Mouse (Mus musculus) 3134 (cell line): ENCODE data around the gene Tspan1.

Source experiments
- DNase-seq: peaks from one replicate; pipeline ENCODE4 v3.0.0-alpha.2; 2011; ENCODE audit warnings: low spot score; ENCODE audit not compliant: insufficient read length; ENCODE audit errors: extremely low read depth

Tspan1 gene

DNA sequence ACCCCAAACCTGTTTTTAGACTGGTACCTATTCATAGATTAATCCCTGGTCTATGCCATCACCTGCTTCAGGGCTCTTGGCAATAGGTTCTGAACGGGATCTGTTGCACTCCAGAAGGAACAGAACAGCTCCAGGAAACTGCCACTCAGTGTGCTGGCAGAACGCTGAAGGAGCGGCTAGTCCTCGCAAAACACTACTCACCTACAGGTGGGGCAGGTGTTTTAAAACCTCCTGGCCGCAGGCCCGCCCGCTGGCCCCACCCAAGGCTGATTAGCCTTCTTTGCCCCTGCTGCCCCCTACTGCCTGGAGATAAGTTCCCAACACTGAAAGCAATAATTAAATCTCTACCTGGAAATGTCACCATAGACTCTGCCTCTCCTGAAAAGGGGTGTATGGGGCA lies at the start of gene Tspan1:
Gene Tspan1, minus strand, starts transcription at position 198 of the 400 bp plus-strand sequence.
- no peak for DNase-seq

DNA sequence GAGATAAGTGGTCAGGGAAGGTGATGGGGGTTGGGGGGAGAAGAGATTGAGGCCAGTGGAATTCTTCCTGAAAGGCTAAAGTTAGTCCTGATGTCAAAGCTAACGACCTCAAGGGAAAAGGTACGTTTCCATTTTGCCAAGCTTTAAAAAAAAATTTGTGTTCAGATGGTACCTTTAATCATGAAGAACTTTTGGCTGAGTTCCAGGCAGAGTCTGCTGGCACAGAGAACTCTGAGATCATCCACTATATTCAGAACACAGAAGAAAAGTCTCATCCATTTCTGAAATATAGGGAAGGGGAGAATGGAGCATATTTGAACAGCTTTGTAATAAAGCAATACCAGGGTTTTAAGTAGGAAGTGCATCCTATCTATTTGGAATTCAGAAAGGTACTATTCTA lies 49.6 kb upstream of the Tspan1 start:
- no peak for DNase-seq

DNA sequence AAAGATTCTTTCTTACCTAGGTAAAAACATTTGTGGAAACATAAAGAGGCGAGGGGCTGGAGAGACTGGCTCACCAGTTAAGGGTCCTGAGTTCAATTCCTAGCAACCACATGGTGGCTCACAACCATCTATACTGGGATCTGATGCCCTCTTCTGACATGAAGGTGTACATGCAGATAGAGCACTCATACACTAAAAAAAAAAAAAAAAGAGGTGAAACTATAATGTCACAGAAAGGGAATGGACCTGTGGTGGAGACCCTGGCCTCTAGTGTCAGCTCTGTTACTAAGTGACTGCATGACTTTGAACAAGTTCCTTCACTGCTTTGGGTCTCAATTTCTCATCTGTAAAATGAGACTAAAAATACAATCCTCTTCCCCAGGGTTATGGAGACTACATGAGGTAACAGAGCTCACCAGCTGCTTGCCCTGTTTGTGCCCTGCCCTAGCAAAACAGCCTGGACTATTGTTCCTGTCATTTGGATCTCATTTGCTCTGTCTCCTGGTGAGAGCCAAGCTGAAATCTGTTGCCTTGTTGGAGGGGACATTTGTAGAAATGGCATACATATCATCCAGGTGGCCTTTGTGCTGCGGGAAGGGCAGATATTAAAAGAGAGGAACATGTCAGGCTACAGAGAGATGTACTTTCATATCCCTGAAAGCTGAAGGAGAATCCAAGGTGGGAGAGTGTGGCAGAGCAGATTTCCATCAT lies 48.6 kb upstream of the Tspan1 start:
- no peak for DNase-seq

DNA sequence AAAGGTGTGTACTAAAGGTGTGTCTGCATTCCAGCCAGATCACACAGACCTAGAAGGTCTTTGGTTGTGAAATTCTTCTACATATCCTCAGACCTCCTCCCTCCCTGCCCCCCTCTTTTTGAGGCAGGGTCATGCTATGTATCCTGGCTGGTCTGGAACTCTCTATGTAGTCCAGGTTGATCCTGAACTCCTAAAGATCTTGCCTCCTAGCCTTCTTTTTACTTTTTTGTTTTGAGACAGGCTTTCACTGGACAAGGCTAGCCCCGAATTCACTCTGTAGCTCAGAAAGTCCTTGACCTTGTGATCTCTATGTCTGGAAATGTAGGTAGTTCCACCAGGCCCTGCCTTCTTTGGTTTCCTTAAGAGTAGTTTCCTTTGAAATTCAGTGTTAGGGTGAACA lies 41.5 kb upstream of the Tspan1 start:
- no peak for DNase-seq

DNA sequence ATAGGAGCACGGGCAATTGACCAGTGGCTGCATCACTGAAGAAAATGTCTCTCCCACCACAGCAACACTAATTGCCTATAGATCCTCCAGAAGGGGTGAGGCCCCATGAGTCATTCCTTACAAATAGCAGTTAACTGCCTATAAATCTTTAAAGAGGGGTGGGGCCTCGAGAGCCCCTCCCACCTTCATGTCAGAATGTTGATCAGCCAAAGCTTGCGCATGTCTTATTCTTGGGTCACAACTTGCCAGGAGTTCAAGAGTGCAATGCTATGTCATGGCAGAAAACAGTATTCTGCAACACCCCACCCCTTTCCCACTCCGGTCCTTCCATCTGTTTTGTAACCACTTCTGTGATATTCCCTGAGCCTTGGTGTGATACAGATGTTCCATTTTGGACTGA lies 39.1 kb upstream of the Tspan1 start:
- no peak for DNase-seq

DNA sequence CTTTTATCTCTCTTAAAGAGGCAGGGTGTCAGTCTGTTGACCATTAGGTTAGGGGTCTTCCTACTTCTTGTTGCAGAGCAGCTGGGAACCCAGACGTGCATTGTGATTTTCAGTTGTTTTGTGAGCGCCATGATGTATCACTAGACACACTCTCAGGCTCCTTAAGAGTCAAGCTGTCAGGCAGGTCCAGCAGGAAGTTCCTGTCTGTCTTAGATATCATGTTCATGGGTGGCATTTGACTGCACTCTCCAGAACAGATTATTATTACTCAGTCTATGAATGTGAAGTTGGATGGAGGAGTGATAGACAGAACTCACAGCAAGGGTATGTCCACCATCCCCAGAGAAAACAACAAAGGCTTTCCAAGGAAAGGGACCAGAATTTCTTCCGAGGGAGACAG lies 37.0 kb upstream of the Tspan1 start:
- no peak for DNase-seq

DNA sequence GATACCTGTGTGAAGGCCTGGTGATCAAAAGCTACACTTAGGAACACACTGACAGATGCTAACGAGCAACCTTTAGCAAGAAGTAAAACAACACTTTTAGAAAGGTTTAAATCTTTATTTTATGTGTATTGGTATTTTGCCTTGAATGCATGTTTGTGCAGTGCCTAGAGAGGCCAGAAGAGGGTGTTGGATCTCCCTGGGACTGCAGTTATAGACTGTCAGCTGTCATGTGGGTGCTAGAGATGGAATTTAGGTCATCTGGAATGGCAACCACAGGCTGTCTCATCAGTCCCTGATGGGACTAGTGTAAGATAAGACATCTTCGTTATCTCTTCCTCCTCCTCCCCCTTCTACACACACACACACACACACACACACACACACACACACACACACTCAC lies 31.0 kb upstream of the Tspan1 start:
- DNase-seq, result no peak

DNA sequence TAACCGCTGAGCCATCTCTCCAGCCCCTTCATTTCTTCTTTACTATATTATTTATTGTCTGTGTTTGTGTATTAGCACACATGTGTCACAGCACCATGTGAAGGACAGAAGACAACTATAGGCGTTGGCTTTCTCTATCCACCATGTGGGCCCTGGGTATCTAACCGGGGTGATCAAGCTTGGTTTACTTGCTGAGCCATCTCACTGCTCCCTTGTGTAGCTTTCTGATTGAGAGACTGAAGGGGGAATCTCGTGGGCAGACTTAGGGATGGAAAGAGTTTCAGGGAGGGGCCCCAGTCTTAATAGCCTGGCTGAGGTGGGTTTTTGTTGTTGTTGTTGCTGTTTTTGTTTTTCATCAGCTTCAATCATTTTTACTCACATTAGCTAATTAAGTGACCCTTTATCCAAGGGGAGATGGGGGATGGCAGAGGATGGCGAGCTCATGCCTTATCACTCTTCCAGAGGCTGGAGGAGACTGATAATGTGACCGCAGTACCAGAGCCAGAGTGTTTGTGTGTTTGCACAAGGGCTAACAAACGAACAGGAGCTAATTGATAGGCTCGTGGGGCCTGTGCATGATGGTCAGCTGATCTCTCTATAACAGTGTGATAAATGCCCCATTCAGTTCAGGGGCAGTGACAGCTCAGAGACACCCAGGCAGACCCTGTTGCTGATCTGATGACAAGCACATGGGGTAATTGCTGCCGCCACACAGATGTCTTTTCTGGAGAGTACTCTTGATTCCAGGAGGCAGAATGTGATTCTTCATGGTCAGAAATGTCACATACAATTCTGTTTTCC lies 26.4 kb upstream of the Tspan1 start:
- no peak for DNase-seq

DNA sequence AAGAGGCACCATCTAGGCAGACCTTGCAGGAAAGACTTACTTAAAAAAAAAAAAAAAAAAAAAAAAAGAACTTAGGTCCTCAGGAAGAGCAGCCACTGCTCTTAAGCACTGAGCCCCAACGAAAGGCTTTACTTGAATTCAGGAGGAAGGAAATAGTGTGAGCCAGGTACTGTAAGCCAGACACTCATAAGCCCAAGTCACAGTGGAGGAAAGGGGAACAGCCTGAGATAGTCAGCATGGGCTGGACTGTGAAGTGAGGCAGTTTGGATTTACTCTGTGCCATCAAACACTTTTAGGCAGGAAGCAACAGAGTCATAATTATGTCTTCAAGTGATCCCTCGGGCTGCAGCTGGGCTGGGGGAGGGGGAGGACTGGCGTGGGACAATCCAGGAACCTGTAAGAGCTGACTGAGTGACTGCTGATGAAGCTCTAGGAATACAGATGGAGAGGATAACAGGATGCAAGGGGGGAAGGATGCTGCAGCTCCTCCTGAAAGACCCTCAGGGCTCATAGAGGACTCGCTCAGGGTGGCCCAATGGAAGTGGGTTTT lies 25.0 kb upstream of the Tspan1 start:
- no peak for DNase-seq

DNA sequence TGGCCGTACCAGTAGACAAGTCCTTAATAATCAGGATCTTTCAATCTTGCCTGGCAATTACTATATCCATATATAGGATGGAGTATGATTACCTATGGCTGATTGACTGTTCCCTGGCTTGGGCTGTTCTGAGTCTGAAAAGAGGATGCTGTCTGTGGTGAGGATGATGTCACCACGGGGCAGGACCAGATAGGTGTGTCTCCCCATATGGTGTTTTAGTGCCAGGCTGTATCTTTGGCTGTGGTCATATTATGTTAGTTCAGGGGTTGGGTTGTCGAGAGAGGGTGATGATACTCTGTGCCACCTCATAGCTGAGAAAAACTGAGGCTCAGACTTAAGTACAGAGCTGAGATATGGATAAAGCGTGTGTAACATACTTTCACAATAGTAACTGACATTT lies 17.7 kb upstream of the Tspan1 start:
- no peak for DNase-seq

DNA sequence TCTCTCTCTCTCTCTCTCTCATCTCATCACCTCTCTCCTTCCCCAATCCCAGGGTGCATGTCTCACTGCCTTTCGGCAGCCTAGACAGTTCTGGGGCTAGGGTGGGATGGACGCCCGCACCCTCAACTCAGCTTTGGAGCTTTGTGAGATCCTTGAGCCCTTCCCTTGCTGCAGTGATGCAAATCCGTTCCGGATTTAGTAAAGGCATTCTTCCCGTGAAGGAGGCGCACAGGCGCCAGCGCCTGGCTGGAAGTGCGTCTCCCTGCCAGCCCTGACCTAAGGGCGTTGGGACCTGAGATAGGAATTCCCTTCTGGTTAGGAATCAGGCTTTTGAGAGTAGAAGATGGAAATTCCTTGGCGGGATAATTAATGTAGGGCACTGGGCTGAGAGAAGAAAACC lies 15.3 kb upstream of the Tspan1 start:
- no peak for DNase-seq

DNA sequence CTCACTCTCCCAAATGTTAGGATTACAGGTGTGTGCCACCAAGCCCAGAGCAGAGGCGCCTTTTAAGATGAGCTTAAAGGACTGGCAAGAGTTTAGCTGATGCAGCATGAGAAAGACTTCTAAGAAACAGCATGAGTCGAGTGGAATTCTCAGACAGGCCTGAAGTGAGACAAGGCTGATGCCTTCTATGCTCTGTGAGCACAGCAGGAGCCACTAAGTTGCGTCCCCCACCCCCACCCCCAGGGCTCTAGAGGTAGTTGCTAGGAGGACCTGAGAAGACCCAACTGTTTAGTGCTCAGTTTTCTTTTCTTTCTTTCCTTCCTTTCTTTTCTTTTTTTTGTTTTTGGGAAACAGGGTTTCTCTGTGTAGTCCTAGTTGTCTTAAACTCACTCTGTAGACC lies 14.7 kb upstream of the Tspan1 start:
- DNase-seq, result no peak

DNA sequence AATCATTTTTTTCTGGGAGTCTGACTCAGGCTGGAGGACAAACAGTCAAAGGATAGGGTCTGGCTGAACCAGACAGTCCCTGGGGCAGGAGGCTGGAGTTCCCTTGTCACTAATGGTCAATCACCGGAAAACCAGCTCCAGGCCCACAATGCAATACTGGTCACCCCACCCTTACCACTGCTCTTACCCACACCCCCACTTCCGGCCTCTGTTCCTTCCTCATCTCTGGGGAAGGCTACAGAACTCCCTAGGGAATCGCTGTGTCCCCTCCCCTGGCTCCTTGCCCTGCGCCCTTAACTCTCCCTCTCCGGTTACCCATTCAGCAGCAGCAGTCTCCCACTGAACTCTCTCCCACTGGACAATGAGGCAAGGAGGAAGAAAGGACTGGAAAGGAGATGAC lies 9.7 kb upstream of the Tspan1 start:
- DNase-seq, result no peak

DNA sequence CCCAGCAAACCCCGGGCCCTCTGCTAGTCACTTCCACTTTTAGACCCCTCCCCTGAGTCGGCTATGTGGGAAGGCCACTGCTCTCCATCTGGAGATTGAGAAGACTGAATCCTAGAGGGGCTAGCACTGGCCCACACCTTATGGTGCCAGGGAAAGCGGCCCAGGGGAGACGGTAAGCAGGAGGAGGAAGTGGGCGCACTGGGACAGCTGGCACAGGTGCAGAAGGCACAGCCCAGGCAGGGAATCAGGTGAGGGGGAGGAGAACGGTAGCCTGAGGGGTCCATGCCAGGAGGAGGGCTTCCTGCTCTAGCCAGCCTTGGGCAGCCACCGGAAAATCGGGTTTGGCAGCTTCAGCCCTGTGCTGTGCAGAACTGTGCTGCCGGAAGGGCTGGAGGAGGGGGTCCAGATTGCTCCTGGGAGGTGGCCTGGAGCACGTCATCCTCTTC lies 9.2 kb upstream of the Tspan1 start:
- no peak for DNase-seq

DNA sequence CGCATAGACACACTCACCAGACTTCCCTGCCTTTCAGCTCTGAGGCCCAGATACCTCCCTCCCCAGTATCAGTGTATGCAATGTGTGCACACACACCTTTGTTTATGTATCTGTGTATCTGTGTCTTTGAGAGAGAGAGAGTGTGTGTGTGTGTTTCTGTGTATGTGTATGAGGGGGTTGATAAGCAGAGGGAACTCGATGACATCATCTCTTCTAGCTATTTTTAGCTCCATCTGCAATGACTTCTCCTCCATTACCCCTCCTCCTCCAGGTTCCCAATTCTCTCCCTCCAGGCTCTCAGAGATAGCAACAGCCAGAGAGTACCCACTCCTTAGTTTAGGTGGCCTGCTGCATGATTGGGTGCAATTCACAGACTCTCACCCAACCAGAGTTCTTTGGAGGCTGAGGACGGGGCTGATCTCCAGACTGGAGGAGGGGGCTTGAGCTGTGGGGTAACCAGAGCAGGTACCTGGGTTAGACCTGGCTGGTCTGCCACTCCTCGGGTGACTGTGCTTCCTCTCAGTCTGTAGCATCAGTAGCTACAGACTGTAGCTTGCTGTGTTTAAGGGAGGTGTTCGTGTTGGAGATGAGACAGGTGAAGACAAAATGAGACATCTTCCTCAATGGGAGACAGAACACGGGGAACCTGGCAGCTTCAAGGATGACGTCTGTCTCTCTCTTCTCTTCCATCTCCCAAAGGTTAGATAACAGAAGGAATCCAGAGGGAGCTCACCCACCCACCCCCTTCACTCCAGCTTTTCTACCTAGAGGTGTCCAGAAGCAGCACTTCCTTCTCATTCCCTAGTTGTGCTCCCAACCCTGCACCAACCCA lies 8.5 kb upstream of the Tspan1 start:
- DNase-seq, result no peak

DNA sequence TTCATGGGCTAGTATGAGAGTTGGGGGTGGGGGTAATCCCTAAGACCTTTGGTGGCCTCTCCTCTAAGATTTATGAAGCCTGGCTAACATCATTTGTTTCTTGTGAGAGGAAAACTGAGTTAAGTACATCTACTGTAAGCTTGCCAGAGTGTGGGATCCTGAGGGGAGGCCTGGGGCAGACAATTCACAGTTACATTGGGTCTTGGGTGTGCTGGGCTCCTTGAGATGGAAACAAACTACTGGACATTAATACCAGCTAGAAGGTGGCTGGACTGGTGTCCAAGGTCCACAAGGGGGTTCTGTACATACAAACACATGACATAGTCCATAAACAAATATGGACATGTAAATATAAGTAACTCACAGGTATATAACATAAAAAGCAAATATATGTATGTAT lies 7.7 kb upstream of the Tspan1 start:
- DNase-seq, result no peak

DNA sequence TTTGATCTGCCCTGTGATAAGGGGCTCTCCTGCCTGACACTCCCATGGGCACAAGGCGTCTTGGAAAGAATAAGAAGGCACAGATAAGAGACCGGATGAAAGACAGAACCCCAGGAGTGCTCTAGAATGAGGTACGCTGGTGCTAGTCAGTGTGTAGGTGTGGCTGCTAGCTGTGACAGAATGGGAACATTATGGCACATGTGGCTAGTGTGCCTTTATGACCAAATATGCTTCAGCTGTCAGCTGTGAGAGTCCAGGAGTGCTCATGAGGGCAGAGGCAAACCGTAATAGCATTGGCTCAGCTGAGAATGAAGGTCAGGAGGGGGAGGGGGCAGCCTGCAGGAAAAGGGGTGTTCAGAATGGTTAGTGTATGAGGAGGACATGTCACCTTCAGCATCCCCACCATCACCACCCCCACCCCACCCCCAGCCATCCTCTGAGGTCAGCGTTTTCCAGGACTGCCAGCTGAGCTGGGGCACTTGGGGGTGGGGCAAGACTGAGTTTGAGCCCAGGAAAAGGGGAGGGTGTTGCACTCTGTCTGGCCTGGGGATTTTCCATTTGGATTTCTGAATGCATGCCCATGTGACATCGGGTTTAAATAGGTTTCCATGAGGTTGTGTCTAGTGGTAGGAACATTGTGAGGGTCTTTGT lies 7.2 kb upstream of the Tspan1 start:
- no peak for DNase-seq

DNA sequence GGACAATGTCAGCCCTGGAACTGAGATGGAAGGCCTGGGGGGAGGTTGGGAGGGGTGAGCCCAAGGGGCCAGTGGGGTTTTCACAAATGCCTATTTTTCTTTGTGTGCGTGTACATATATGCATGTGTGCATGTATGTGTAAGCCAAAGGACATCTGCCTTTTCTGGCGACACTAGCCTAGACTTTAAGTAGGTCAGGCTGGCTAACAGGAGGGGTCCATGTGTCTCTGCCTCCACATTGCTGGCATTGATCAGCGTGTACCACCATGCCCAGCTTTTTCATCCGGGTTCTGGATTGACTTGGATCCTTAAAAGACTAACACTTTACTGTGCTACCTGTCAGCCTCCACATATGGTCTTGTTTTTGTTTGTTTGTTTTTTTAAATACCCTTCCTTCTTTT lies 6.4 kb upstream of the Tspan1 start:
- no peak for DNase-seq

DNA sequence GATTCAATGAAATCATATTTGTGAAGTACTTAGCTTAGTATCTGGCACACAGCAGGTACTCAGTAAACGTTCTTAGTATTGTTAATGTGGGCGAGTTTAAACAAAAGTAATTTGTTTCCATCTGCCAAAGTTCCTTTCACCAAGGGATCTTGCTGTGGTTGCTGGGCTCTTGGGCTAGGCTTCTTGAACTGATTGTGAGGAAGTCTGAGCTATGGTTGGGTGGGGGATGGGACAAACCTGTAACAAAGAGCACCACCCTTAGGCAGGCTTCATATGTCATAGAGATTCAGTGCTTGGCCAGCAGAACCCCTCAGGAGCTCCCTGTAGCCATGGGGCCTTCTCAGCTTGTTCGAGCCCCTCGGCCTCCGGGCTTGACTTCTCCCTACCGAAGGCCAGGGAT lies 5.7 kb upstream of the Tspan1 start, which contains the start of the genes 1700042G07Rik and Gm49337:
Gene 1700042G07Rik, plus strand, starts transcription at position 301 of the 400 bp plus-strand sequence.
Gene Gm49337, plus strand, starts transcription at position 313 of the 400 bp plus-strand sequence.
- DNase-seq, result no peak

DNA sequence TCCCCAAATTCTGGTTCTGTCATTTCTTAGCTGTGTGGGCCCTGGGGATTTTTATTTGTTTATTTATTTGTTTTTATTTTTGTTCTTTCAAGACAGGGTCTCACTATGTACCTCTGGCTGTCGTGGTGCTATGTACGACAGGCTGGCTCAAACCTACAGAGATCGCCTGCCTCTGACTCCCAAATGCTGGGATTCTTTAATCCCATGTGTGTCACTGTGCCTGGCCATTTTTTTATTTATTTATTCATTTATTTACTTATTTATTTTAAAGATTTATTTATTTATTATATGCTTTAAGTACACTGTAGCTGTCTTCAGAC lies 1.9 kb upstream of the Tspan1 start:
- no peak for DNase-seq
